Mouse (Mus musculus) ES-Bruce4 (cell line): ENCODE data around the gene Myt1l.

Experiments used
- EP300 ChIP-seq: IDR thresholded peaks from 2 replicates; pipeline ENCODE4 v1.6.1; 2011; ENCODE audit warnings: low read depth, low read length; ENCODE audit not compliant: insufficient read depth
- POLR2A ChIP-seq: IDR thresholded peaks from one replicate; pipeline ENCODE4 v1.8.1; 2011; ENCODE audit warnings: low read length; ENCODE audit not compliant: insufficient read depth

- no peak for TF ChIP-seq POLR2A
- no peak for TF ChIP-seq EP300
Measured at GRCm38 (mm10) chr12:29530241-29530725, 2.1 kb downstream of the Myt1l start.
